Mouse (Mus musculus) megakaryocyte, embryonic 14.5 days (primary cell): ENCODE measurements around the gene Ptpra.

Experiments
- FLI1 ChIP-seq: IDR thresholded peaks from 2 replicates; pipeline ENCODE4 v1.6.1; 2012; ENCODE audit warnings: low read length, inconsistent platforms, mixed read lengths
- GATA1 ChIP-seq: IDR thresholded peaks from 3 replicates; pipeline ENCODE4 v1.6.1; 2012; ENCODE audit warnings: mixed read lengths, low read length, inconsistent platforms, borderline replicate concordance

GRCm38 (mm10) chr2:130529290-130529689 lies 79.2 kb downstream of the Ptpra start:
- no peak for TF ChIP-seq GATA1
- TF ChIP-seq FLI1 = no peak
